Mouse (Mus musculus): ENCODE data around the gene Pck2.

GRCm38 (mm10) chr14:55495509-55496240 lies 44.4 kb upstream of the Pck2 start:
- TF ChIP-seq CTCF (IDR thresholded peaks at IDR 0.05; ENCODE audit: control insufficient read depth, insufficient read depth, insufficient read length) (no peak), CEBPB (IDR thresholded peaks at IDR 0.05; ENCODE audit: low read depth) (no peak), MYOD1 (IDR thresholded peaks at IDR 0.05; ENCODE audit: control insufficient read depth, insufficient read length, low read depth) (no peak)

All from C2C12 (cell line).